Mouse (Mus musculus): Measurements from ENCODE around the gene Fcer1g. TPM values are rescaled to one million over a fixed set of nuclear protein-coding genes. Genes with fewer than 3 reads are reported as not detected.
"Not testable (repeated sequence)": the region's sequence is repeated elsewhere in the genome, so short reads cannot be mapped to it uniquely, and the experiment has no call there.

The Fcer1g gene
- polyA plus RNA-seq, 1 experiment from 2014 or later = 28.0 TPM

GRCm38 (mm10) chr1:171250680-171251593 lies 16.8 kb upstream of the Fcer1g start, which contains the start of gene Ndufs2:
TSS of gene Ndufs2 (minus strand) at chr1:171251388.
- 22% methylated on average over 26 of the region's 26 CpGs for WGBS
- H3K4me1 ChIP-seq (replicated peaks) = peaks cover 48% of the 10 kb centered on the region
- peak within 1 kb of the TSS; percentile 42 for H3K4me3 ChIP-seq
- no peaks in the 10 kb centered on the region for H3K36me3 ChIP-seq
- peaks cover 3% of the 10 kb centered on the region; the same call in 1 of the 2 replicates for H3K27me3 ChIP-seq
- peak within 1 kb of the TSS; percentile 63 for H3K4me2 ChIP-seq
- peak within 1 kb of the TSS; percentile 43 for H3K9ac ChIP-seq
- H3K9me3 ChIP-seq (replicated peaks) = no peaks in the 10 kb centered on the region
- no peak for ATAC-seq (replicated peaks; ENCODE audit: insufficient number of reproducible peaks, insufficient read depth, low FRiP score, low read depth)
- peak within 1 kb of the TSS; percentile 77 for H3K27ac ChIP-seq

GRCm38 (mm10) chr1:171249913-171250600 lies 15.9 kb upstream of the Fcer1g start, which contains the start of gene Adamts4:
TSS of gene Adamts4 (plus strand) at chr1:171250421.
- Histone ChIP-seq H3K4me3 (peak within 1 kb of the TSS; percentile 42), H3K36me3 (peaks cover 7% of the 10 kb centered on the region; the same call in 1 of the 2 replicates), H3K27me3 (peaks cover 3% of the 10 kb centered on the region; the same call in 1 of the 2 replicates), H3K27ac (peak within 1 kb of the TSS; percentile 93), H3K4me1 (replicated peaks) (peaks cover 57% of the 10 kb centered on the region), H3K4me2 (peak within 1 kb of the TSS; percentile 63), H3K9me3 (replicated peaks) (no peaks in the 10 kb centered on the region), H3K9ac (peak within 1 kb of the TSS; percentile 43)
- 20% methylated on average over 5 of the region's 5 CpGs for WGBS
- ATAC-seq (replicated peaks; ENCODE audit: insufficient number of reproducible peaks, insufficient read depth, low FRiP score, low read depth) = no peak

- Histone ChIP-seq H3K4me2 (peak overlapping the region; percentile 83; the same call in 1 of the 2 replicates), H3K36me3 (peaks cover 11% of the 10 kb centered on the region), H3K27me3 (peaks cover 3% of the 10 kb centered on the region; the same call in 1 of the 2 replicates), H3K9ac (no peak overlapping the region), H3K4me1 (replicated peaks) (peaks cover 58% of the 10 kb centered on the region), H3K4me3 (no peak overlapping the region), H3K9me3 (replicated peaks) (no peaks in the 10 kb centered on the region), H3K27ac (peak overlapping the region; percentile 93)
- 47% methylated on average over 3 of the region's 3 CpGs for WGBS
- ATAC-seq (replicated peaks; ENCODE audit: insufficient number of reproducible peaks, insufficient read depth, low FRiP score, low read depth) = no peak
These were observed 14.4 kb upstream of the Fcer1g start for GRCm38 (mm10) chr1:171248386-171249226.

- ATAC-seq (replicated peaks; ENCODE audit: insufficient number of reproducible peaks, insufficient read depth, low FRiP score, low read depth) = no peak
- H3K4me1 ChIP-seq (replicated peaks) = peaks cover 58% of the 10 kb centered on the region
- no peak overlapping the region for H3K9ac ChIP-seq
- H3K4me2 ChIP-seq = peak overlapping the region; percentile 83
- peaks cover 3% of the 10 kb centered on the region; the same call in 1 of the 2 replicates for H3K27me3 ChIP-seq
- H3K27ac ChIP-seq = peak overlapping the region; percentile 93
- H3K9me3 ChIP-seq (replicated peaks) = no peaks in the 10 kb centered on the region
- H3K4me3 ChIP-seq = peak overlapping the region; percentile 70; the same call in 1 of the 2 replicates
- H3K36me3 ChIP-seq = peaks cover 18% of the 10 kb centered on the region
- WGBS = 27% methylated on average over 4 of the region's 4 CpGs
These were observed 13.8 kb upstream of the Fcer1g start for GRCm38 (mm10) chr1:171247916-171248315.

GRCm38 (mm10) chr1:171247453-171247841 lies 13.3 kb upstream of the Fcer1g start:
- Histone ChIP-seq H3K9ac (peak overlapping the region; percentile 52; the same call in 1 of the 2 replicates), H3K9me3 (replicated peaks) (no peaks in the 10 kb centered on the region), H3K36me3 (peaks cover 23% of the 10 kb centered on the region), H3K4me2 (peak overlapping the region; percentile 83), H3K4me3 (peak overlapping the region; percentile 70), H3K4me1 (replicated peaks) (peaks cover 55% of the 10 kb centered on the region), H3K27ac (peak overlapping the region; percentile 93), H3K27me3 (peaks cover 3% of the 10 kb centered on the region; the same call in 1 of the 2 replicates)
- 8% methylated on average over 13 of the region's 13 CpGs for WGBS
- no peak for ATAC-seq (replicated peaks; ENCODE audit: insufficient number of reproducible peaks, insufficient read depth, low FRiP score, low read depth)

GRCm38 (mm10) chr1:171246709-171247452 lies 12.7 kb upstream of the Fcer1g start:
- ATAC-seq (replicated peaks; ENCODE audit: insufficient number of reproducible peaks, insufficient read depth, low FRiP score, low read depth) = peak; percentile 89
- H3K4me1 ChIP-seq (replicated peaks) = peaks cover 49% of the 10 kb centered on the region
- under 1% methylated on average over 41 of the region's 41 CpGs for WGBS
- H3K27ac ChIP-seq = peak overlapping the region; percentile 93
- peaks cover 28% of the 10 kb centered on the region for H3K36me3 ChIP-seq
- H3K27me3 ChIP-seq = peaks cover 3% of the 10 kb centered on the region; the same call in 1 of the 2 replicates
- H3K4me2 ChIP-seq = peak overlapping the region; percentile 83
- peak overlapping the region; percentile 83 for H3K9ac ChIP-seq
- H3K9me3 ChIP-seq (replicated peaks) = no peaks in the 10 kb centered on the region
- peak overlapping the region; percentile 70 for H3K4me3 ChIP-seq

- Histone ChIP-seq H3K4me2 (peak overlapping the region; percentile 72; the same call in 1 of the 2 replicates), H3K4me3 (no peak overlapping the region), H3K9ac (no peak overlapping the region), H3K4me1 (replicated peaks) (peaks cover 39% of the 10 kb centered on the region), H3K9me3 (replicated peaks) (no peaks in the 10 kb centered on the region), H3K27ac (peak overlapping the region; percentile 5; the same call in 1 of the 2 replicates), H3K36me3 (peaks cover 43% of the 10 kb centered on the region), H3K27me3 (no peaks in the 10 kb centered on the region)
- WGBS = 80% methylated on average over 8 of the region's 8 CpGs
- ATAC-seq (replicated peaks; ENCODE audit: insufficient number of reproducible peaks, insufficient read depth, low FRiP score, low read depth) = no peak
These were observed 11.2 kb upstream of the Fcer1g start for GRCm38 (mm10) chr1:171245353-171245752.

- ATAC-seq (replicated peaks; ENCODE audit: insufficient number of reproducible peaks, insufficient read depth, low FRiP score, low read depth); H3K9ac ChIP-seq; H3K27ac ChIP-seq; H3K9me3 ChIP-seq (replicated peaks); H3K4me2 ChIP-seq; H3K27me3 ChIP-seq; H3K4me3 ChIP-seq: not testable (repeated sequence)
- peaks cover 77% of the 10 kb centered on the region for H3K36me3 ChIP-seq
- H3K4me1 ChIP-seq (replicated peaks) = peaks cover 20% of the 10 kb centered on the region
- 87% methylated on average over 12 of the region's 12 CpGs for WGBS
These were observed 7.8 kb upstream of the Fcer1g start for GRCm38 (mm10) chr1:171241952-171242351.

- H3K4me2 ChIP-seq = no peak overlapping the region
- H3K4me3 ChIP-seq = no peak overlapping the region
- no peak overlapping the region for H3K9ac ChIP-seq
- no peak for ATAC-seq (replicated peaks; ENCODE audit: insufficient number of reproducible peaks, insufficient read depth, low FRiP score, low read depth)
- H3K4me1 ChIP-seq (replicated peaks) = peaks cover 17% of the 10 kb centered on the region
- peaks cover 85% of the 10 kb centered on the region for H3K36me3 ChIP-seq
- H3K9me3 ChIP-seq (replicated peaks) = no peaks in the 10 kb centered on the region
- 88% methylated on average over 10 of the region's 10 CpGs for WGBS
- H3K27ac ChIP-seq = no peak overlapping the region
- H3K27me3 ChIP-seq = no peaks in the 10 kb centered on the region
These were observed 6.7 kb upstream of the Fcer1g start for GRCm38 (mm10) chr1:171240911-171241310.

All from heart, embryonic 15.5 days (tissue).